Mouse (Mus musculus) regulatory T cell (primary cell): ENCODE results near the gene Cyth1.

ENCODE experiments used
- in situ Hi-C: fragments of 300-600 bp; cut with MboI, MseI; formaldehyde crosslinking; loops from one replicate; pipeline ENCODE4 v1.15.1; 2025; ENCODE audit warnings: high pct_unique_total_duplicates

Gene Cyth1

GRCm38 (mm10) chr11:118202410-118203233 lies 45.8 kb downstream of the Cyth1 start:
- in situ Hi-C loops: no loop called here

GRCm38 (mm10) chr11:118201833-118202409 lies 46.5 kb downstream of the Cyth1 start:
- in situ Hi-C loops: no loop called here

DNA sequence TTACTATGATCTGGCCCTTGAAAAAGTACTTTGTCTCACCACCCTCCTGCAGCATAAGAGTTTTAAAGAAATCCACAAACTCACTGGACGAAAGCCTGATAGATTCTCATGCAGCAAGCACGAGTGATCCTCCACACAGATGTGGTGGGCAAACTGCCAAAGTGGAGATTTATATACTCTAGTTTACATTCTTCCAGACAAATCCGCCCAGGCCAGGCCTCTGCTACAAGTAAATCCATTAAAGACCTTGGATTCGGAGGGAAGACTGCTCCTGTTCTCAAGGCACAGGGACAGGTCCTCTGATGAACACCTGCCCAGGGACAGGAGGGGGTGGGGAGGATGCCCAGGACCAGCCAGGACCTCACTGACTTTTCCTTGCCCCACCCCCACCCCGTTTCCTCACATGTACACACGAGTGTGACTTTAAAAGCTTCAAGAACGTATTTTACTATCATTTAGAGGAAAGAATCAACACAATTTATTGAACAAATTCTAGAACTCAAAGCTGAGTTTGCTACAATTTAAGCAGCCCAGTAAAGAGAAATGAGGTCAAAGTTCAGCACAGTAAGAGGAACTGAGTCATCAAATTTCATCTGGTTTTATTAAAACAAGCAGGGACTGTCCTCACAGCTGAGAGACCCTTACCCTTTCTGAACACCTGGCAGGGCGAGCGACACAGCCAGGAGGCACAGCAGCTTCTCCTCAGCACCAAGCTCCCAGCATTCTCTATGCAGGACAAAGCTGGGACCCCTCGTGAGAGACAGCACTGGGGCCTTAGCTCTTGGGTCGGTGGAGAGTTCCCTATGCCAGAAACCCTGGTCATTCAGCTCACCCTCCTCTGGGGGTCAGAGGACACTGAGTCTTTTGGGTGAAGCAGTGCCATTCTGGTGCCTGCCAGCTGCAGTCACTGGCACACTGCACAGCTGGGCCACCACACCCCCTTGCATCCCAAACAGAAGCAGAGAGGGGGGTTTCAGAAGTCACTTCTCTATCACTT lies 47.3 kb downstream of the Cyth1 start:
- in situ Hi-C loops: no loop called here

GRCm38 (mm10) chr11:118198296-118198600 lies 50.1 kb downstream of the Cyth1 start:
- in situ Hi-C loops: no loop called here

GRCm38 (mm10) chr11:118197508-118198295 lies 50.7 kb downstream of the Cyth1 start:
- in situ Hi-C loops: no loop called here

- in situ Hi-C loops: no loop called here
Observed at GRCm38 (mm10) chr11:118196824-118197388, 51.5 kb downstream of the Cyth1 start.

DNA sequence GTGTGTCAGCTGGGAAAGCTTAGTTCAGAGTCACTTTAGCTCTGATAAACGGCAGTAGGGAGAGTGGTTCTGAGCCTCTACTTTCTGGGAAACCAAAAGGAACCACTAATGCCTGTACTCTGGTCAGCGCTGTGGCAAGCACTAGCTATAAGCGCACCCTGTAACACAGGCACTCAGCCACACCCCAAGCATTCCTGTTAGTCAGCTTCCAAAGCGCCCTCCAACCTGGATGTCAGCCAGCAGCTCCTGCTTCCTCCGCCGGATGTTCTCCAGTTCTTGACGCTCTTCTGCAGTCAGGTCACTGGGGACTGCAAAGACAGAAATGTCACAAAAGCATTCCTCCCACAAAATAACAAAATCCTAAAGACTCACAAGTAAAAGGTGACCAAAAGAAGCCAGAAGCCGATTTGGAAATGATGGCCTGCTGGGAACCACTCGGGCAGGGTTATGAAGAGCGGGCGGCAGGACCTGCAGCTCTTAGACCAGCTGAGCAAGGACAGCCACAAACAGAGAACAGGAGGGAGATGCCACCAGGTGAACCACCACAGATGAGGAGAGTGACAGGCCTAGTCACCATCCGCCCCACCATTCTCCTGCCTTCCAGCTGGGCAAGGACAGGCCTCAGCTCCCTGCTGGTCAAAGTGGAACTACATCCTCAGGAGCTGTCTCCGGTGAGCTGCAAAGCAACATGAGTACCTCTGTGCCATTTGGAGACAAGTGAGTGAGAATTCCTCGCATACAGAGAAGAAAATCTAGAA lies 54.8 kb downstream of the Cyth1 start:
- in situ Hi-C loops: no loop called here

GRCm38 (mm10) chr11:118192973-118193372 lies 55.4 kb downstream of the Cyth1 start:
- in situ Hi-C loops: no loop called here

DNA sequence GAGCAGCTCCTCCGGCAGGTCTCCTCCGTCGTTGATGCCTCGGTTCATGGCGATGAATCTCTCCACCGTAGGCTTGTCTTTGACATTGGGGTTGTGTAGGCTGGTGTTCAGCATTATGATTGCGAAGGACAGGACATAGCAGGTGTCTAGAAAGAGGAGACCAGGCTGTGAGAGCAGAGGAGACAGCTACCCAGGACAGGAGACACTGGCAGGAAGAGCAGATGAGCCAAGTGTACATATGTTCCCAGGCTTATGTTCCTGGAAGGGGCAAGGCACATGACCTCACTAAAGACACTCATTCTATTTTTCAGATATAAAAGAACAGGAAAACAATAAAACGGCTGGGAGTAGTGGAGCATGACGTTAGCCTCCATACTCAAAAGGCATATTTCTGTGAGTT lies 65.6 kb downstream of the Cyth1 start:
- in situ Hi-C loops: no loop called here

- in situ Hi-C loops: no loop called here
Observed at GRCm38 (mm10) chr11:118182353-118182752, 66.0 kb downstream of the Cyth1 start.

- in situ Hi-C loops: no loop called here
Observed at GRCm38 (mm10) chr11:118180199-118180598, 68.2 kb downstream of the Cyth1 start.

DNA sequence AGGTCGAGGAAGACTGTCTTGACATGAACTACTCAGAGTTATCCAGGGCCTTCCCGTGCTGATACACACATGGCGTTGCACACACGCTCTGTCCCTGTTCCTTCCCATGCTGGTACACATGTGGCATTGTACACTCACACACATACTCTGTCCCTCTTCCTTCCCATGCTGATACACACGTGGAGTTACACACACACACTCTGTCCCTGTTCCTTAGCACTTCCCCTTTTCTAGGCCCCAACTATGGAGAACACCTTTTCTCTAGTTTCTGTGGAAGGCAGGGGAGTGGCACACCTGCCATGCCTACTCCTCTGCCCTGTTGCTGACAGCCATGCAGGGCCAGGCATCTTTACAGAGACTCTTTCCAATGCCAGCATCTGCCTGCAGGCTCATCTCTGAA lies 70.2 kb downstream of the Cyth1 start:
- in situ Hi-C loops: no loop called here

GRCm38 (mm10) chr11:118174752-118175151 lies 73.6 kb downstream of the Cyth1 start:
- in situ Hi-C loops: no loop called here

- in situ Hi-C loops: no loop called here
Observed at GRCm38 (mm10) chr11:118172768-118173167, 75.6 kb downstream of the Cyth1 start.

DNA sequence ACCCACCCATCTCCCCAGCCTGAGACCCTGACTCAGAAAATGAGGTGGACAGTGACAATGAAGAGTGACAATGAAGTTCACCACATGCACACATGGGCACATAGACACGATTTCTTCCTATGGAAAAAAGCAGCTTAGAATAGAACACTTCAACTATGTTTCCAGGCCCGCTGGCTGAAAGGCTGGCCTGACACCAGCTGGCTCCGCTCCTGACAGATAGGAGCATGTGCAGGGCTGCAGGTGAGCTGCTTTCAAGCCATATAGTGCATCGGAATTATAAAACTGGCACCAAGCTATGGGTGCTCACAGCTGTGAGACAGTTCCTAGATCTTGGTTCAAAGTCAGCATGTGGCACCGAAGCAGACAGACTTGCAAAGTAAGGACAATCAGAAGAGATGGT lies 78.1 kb downstream of the Cyth1 start:
- in situ Hi-C loops: no loop called here

GRCm38 (mm10) chr11:118168714-118169113 lies 79.7 kb downstream of the Cyth1 start:
- in situ Hi-C loops: no loop called here

- in situ Hi-C loops: no loop called here
Observed at GRCm38 (mm10) chr11:118166626-118167025, 81.8 kb downstream of the Cyth1 start.

GRCm38 (mm10) chr11:118165681-118166080 lies 82.7 kb downstream of the Cyth1 start:
- in situ Hi-C loops: no loop called here

DNA sequence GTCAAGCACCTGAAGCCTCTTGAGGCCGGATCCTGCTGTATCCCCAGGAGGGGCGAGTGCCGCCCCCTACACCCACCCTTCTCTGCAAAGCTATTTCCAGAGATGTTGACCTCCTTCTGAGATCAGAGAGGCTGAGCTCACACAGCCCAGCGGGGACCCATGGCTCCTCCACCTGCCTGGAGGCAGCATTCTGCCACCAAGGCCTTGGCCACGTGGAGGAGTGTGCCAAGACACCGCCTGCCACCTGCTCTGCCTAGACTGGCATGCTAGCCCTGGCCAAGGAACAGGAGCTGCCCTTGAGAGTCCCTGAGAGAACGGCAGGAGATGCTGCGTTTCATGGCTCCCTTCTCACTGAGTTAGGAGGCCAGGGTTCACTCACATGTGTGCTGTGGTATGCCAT lies 83.8 kb downstream of the Cyth1 start:
- in situ Hi-C loops: no loop called here

DNA sequence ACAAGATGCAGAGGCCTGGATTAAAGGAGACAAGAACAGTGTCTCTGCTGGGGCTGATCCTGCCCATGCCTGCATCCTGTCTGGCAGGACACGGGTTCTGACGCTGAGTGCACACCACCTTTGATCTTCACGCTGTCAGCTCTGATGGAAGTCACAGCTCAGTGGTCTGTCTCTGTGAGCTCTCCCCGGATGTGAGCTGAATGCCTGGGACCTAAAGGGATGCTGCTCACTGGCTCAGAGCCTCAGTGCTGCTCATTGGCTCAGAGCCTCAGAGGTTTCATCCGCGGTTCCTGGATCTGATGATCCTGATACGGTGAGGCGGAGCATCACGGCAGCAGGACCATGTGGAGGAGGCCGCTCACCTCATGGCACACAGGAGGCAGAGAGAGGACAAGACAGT lies 86.1 kb downstream of the Cyth1 start:
- in situ Hi-C loops: no loop called here
